Mouse (Mus musculus) neural tube, embryonic 11.5 days (tissue): Measurements from ENCODE around the gene Thsd4. TPM values are rescaled to one million over a fixed set of nuclear protein-coding genes. Genes with fewer than 3 reads are reported as not detected.

Source experiments
- ATAC-seq: fragments of 200-750 bp; cut with Nextera tagmentation; 2 replicates; pipeline ENCODE4 v1.8.0; 2017; ENCODE audit warnings: moderate number of reproducible peaks, mild to moderate bottlenecking, moderate TSS enrichment, moderate library complexity; ENCODE audit not compliant: insufficient read depth, low FRiP score, low TSS enrichment
- DNase-seq: peaks from one replicate; pipeline ENCODE4 v3.0.0-alpha.2; 2015; ENCODE audit warnings: low spot score
- H3K27ac ChIP-seq: fragments of 300-500 bp; sonication (generic); 2 replicates; pipeline ENCODE4 v1.5.1; 2014; ENCODE audit warnings: low read depth, mild to moderate bottlenecking, low read length
- H3K27me3 ChIP-seq: fragments of 300-500 bp; sonication (generic); 2 replicates; pipeline ENCODE4 v1.6.1; 2014; ENCODE audit warnings: mild to moderate bottlenecking, low read length, mixed read lengths; ENCODE audit not compliant: control insufficient read depth, insufficient read depth
- H3K36me3 ChIP-seq: fragments of 300-500 bp; sonication (generic); 2 replicates; pipeline ENCODE4 v1.6.1; 2014; ENCODE audit warnings: mild to moderate bottlenecking, low read length, moderate library complexity, mixed read lengths; ENCODE audit not compliant: control insufficient read depth, insufficient read depth
- H3K4me1 ChIP-seq: fragments of 300-500 bp; sonication (generic); 2 replicates; pipeline ENCODE4 v1.6.1; 2014; ENCODE audit warnings: low read length, mixed read lengths; ENCODE audit not compliant: control insufficient read depth, insufficient read depth
- H3K4me2 ChIP-seq: fragments of 300-500 bp; sonication (generic); 2 replicates; pipeline ENCODE4 v1.6.1; 2014; ENCODE audit warnings: low read depth, mild to moderate bottlenecking, moderate library complexity
- H3K4me3 ChIP-seq: fragments of 300-500 bp; sonication (generic); 2 replicates; pipeline ENCODE4 v1.5.1; 2014; ENCODE audit warnings: low read depth, low read length
- H3K9ac ChIP-seq: fragments of 300-500 bp; sonication (generic); 2 replicates; pipeline ENCODE4 v1.6.1; 2014; ENCODE audit warnings: mild to moderate bottlenecking, low read length
- H3K9me3 ChIP-seq: fragments of 300-500 bp; sonication (generic); 2 replicates; pipeline ENCODE4 v1.6.1; 2016; ENCODE audit warnings: low read length; ENCODE audit not compliant: control insufficient read depth
- WGBS: fragments of 180-500 bp; shearing (Covaris S2); extraction: QIAGEN DNeasy Blood & Tissue Kit; methylation state at CpG from one replicate; pipeline ENCODE4 v1.1.7; 2014; 5-methylcytosine and 5-hydroxymethylcytosine counted together
- polyA plus RNA-seq: library from polyadenylated mRNA; unstranded; fragments of >200 nt; fragmentation: Nextera tagmentation; extraction: Ambion mirVana; gene quantifications from 2 replicates; pipeline ENCODE4 v1.2.1, GENCODE M21; 2014

Gene Thsd4
- polyA plus RNA-seq, 1 experiment from 2014 or later = 5.4 TPM

- no peak for ATAC-seq
- DNase-seq = no peak
- H3K4me3 ChIP-seq = no peak overlapping the region
- H3K27ac ChIP-seq = no peak overlapping the region
- no peak overlapping the region for H3K9ac ChIP-seq
- 94% methylated on average over 6 of the region's 6 CpGs for WGBS
- no peaks in the 10 kb centered on the region for H3K4me1 ChIP-seq
- no peaks in the 10 kb centered on the region for H3K9me3 ChIP-seq
- H3K36me3 ChIP-seq = no peaks in the 10 kb centered on the region
- H3K27me3 ChIP-seq = no peaks in the 10 kb centered on the region
- no peak overlapping the region for H3K4me2 ChIP-seq
These were observed 305.8 kb downstream of the Thsd4 start for GRCm38 (mm10) chr9:60216029-60216428.

GRCm38 (mm10) chr9:60213111-60213510 lies 308.7 kb downstream of the Thsd4 start:
- Histone ChIP-seq H3K27me3 (no peaks in the 10 kb centered on the region), H3K9ac (no peak overlapping the region), H3K4me1 (no peaks in the 10 kb centered on the region), H3K4me2 (no peak overlapping the region), H3K27ac (no peak overlapping the region), H3K36me3 (no peaks in the 10 kb centered on the region), H3K4me3 (no peak overlapping the region), H3K9me3 (no peaks in the 10 kb centered on the region)
- no peak for DNase-seq
- no peak for ATAC-seq
- WGBS = 86% methylated on average over 1 of the region's 1 CpGs

- H3K36me3 ChIP-seq = no peaks in the 10 kb centered on the region
- WGBS = 96% methylated on average over 1 of the region's 1 CpGs
- no peak overlapping the region for H3K4me3 ChIP-seq
- DNase-seq (no peak), ATAC-seq (no peak)
- H3K9ac ChIP-seq = no peak overlapping the region
- no peaks in the 10 kb centered on the region for H3K9me3 ChIP-seq
- H3K27ac ChIP-seq = no peak overlapping the region
- no peaks in the 10 kb centered on the region for H3K4me1 ChIP-seq
- H3K4me2 ChIP-seq = no peak overlapping the region
- no peaks in the 10 kb centered on the region for H3K27me3 ChIP-seq
These were observed 313.0 kb downstream of the Thsd4 start for GRCm38 (mm10) chr9:60208843-60209242.

GRCm38 (mm10) chr9:60203141-60203540 lies 318.7 kb downstream of the Thsd4 start:
- H3K9ac ChIP-seq = no peak overlapping the region
- H3K27me3 ChIP-seq = no peaks in the 10 kb centered on the region
- no peak overlapping the region for H3K4me3 ChIP-seq
- no peaks in the 10 kb centered on the region for H3K9me3 ChIP-seq
- DNase-seq (no peak), ATAC-seq (no peak)
- H3K4me2 ChIP-seq = no peak overlapping the region
- no peaks in the 10 kb centered on the region for H3K4me1 ChIP-seq
- no peak overlapping the region for H3K27ac ChIP-seq
- no peaks in the 10 kb centered on the region for H3K36me3 ChIP-seq
- 80% methylated on average over 7 of the region's 7 CpGs for WGBS

GRCm38 (mm10) chr9:60200436-60200835 lies 321.4 kb downstream of the Thsd4 start:
- 83% methylated on average over 2 of the region's 2 CpGs for WGBS

GRCm38 (mm10) chr9:60198530-60199200 lies 323.2 kb downstream of the Thsd4 start:
- Histone ChIP-seq H3K4me1 (no peaks in the 10 kb centered on the region), H3K27ac (no peak overlapping the region), H3K4me3 (no peak overlapping the region), H3K36me3 (no peaks in the 10 kb centered on the region), H3K27me3 (no peaks in the 10 kb centered on the region), H3K9me3 (no peaks in the 10 kb centered on the region), H3K9ac (no peak overlapping the region), H3K4me2 (no peak overlapping the region)
- WGBS = 74% methylated on average over 12 of the region's 12 CpGs
- ATAC-seq = no peak
- DNase-seq = no peak

More at GRCm38 (mm10) chr9:60200436-60200835, 321.4 kb downstream of the Thsd4 start:
- H3K9ac ChIP-seq = no peak overlapping the region
- ATAC-seq (no peak), DNase-seq (no peak)
- H3K27ac ChIP-seq = no peak overlapping the region
- no peaks in the 10 kb centered on the region for H3K36me3 ChIP-seq
- no peaks in the 10 kb centered on the region for H3K4me1 ChIP-seq
- H3K9me3 ChIP-seq = no peaks in the 10 kb centered on the region
- no peak overlapping the region for H3K4me3 ChIP-seq
- H3K4me2 ChIP-seq = no peak overlapping the region
- no peaks in the 10 kb centered on the region for H3K27me3 ChIP-seq

- Histone ChIP-seq H3K4me3 (no peak overlapping the region), H3K4me1 (no peaks in the 10 kb centered on the region), H3K9ac (no peak overlapping the region), H3K4me2 (no peak overlapping the region), H3K9me3 (no peaks in the 10 kb centered on the region), H3K27ac (no peak overlapping the region), H3K27me3 (no peaks in the 10 kb centered on the region), H3K36me3 (no peaks in the 10 kb centered on the region)
- 77% methylated on average over 2 of the region's 2 CpGs for WGBS
- DNase-seq = no peak
- no peak for ATAC-seq
These were observed 326.3 kb downstream of the Thsd4 start for GRCm38 (mm10) chr9:60195502-60195901.

GRCm38 (mm10) chr9:60194905-60195304 lies 326.9 kb downstream of the Thsd4 start:
- Histone ChIP-seq H3K4me1 (no peaks in the 10 kb centered on the region), H3K9me3 (no peaks in the 10 kb centered on the region), H3K27me3 (no peaks in the 10 kb centered on the region), H3K4me2 (no peak overlapping the region), H3K27ac (no peak overlapping the region), H3K9ac (no peak overlapping the region), H3K4me3 (no peak overlapping the region), H3K36me3 (no peaks in the 10 kb centered on the region)
- DNase-seq (no peak), ATAC-seq (no peak)
- 72% methylated on average over 6 of the region's 6 CpGs for WGBS

GRCm38 (mm10) chr9:60192321-60192720 lies 329.5 kb downstream of the Thsd4 start:
- ATAC-seq (no peak), DNase-seq (no peak)
- Histone ChIP-seq H3K9me3 (no peaks in the 10 kb centered on the region), H3K27ac (no peak overlapping the region), H3K4me3 (no peak overlapping the region), H3K27me3 (no peaks in the 10 kb centered on the region), H3K4me2 (no peak overlapping the region), H3K9ac (no peak overlapping the region), H3K36me3 (no peaks in the 10 kb centered on the region), H3K4me1 (no peaks in the 10 kb centered on the region)
- 85% methylated on average over 5 of the region's 5 CpGs for WGBS
